Mouse (Mus musculus): ENCODE results near the gene 4933412E24Rik.

The 4933412E24Rik gene

GRCm38 (mm10) chr15:60016513-60016912, at the start of gene 4933412E24Rik:
4933412E24Rik (minus strand) TSS chr15:60016613.
- no peak for DNase-seq

GRCm38 (mm10) chr15:60030728-60031127, 14.3 kb upstream of the 4933412E24Rik start:
- DNase-seq, result no peak

- no peak for DNase-seq
These were observed 4.8 kb upstream of the 4933412E24Rik start for GRCm38 (mm10) chr15:60021256-60021655.

- no peak for DNase-seq
These were observed 6.2 kb downstream of the 4933412E24Rik start for GRCm38 (mm10) chr15:60010199-60010598.

- DNase-seq, result no peak
These were observed 6.8 kb downstream of the 4933412E24Rik start for GRCm38 (mm10) chr15:60009610-60010009.

- no peak for DNase-seq
These were observed 32.6 kb downstream of the 4933412E24Rik start for GRCm38 (mm10) chr15:59983777-59984176.

GRCm38 (mm10) chr15:59975310-59975709, 41.1 kb downstream of the 4933412E24Rik start:
- no peak for DNase-seq

- DNase-seq, result no peak
These were observed 41.8 kb downstream of the 4933412E24Rik start for GRCm38 (mm10) chr15:59974584-59974983.

GRCm38 (mm10) chr15:59973651-59974519, 42.5 kb downstream of the 4933412E24Rik start:
- no peak for DNase-seq

Measured in kidney, adult 11 months (tissue).